Mouse (Mus musculus): Measurements from ENCODE around the gene Wdr26. TPM values are rescaled to one million over a fixed set of nuclear protein-coding genes. Genes with fewer than 3 reads are reported as not detected.

Gene Wdr26
- polyA plus RNA-seq, 1 experiment from 2014 or later = 25.9 TPM

- 39% methylated on average over 4 of the region's 4 CpGs for WGBS
- Histone ChIP-seq H3K36me3 (peaks cover 4% of the 10 kb centered on the region; the same call in 1 of the 2 replicates), H3K4me2 (0 out of 2 replicates have a peak overlapping the region, but pooled peaks have one; percentile 22), H3K4me3 (no peak overlapping the region), H3K27ac (replicated peaks) (peak overlapping the region; percentile 45; the same call in 1 of the 2 replicates), H3K27me3 (replicated peaks) (no peaks in the 10 kb centered on the region), H3K4me1 (peaks cover 37% of the 10 kb centered on the region), H3K9me3 (no peaks in the 10 kb centered on the region), H3K9ac (peak overlapping the region; percentile 30)
- ATAC-seq (ENCODE audit: extremely low read depth, insufficient number of reproducible peaks, low FRiP score, low TSS enrichment) = peak; percentile 30
These were observed 4.5 kb upstream of the Wdr26 start for GRCm38 (mm10) chr1:181216315-181216714.

- Histone ChIP-seq H3K4me1 (peaks cover 46% of the 10 kb centered on the region), H3K4me2 (no peak overlapping the region), H3K9ac (no peak overlapping the region), H3K9me3 (no peaks in the 10 kb centered on the region), H3K36me3 (peaks cover 4% of the 10 kb centered on the region; the same call in 1 of the 2 replicates), H3K4me3 (no peak overlapping the region), H3K27ac (replicated peaks) (no peak overlapping the region), H3K27me3 (replicated peaks) (no peaks in the 10 kb centered on the region)
- no peak for ATAC-seq (ENCODE audit: extremely low read depth, insufficient number of reproducible peaks, low FRiP score, low TSS enrichment)
- 82% methylated on average over 8 of the region's 8 CpGs for WGBS
These were observed 2.7 kb upstream of the Wdr26 start for GRCm38 (mm10) chr1:181214296-181215035.

DNA sequence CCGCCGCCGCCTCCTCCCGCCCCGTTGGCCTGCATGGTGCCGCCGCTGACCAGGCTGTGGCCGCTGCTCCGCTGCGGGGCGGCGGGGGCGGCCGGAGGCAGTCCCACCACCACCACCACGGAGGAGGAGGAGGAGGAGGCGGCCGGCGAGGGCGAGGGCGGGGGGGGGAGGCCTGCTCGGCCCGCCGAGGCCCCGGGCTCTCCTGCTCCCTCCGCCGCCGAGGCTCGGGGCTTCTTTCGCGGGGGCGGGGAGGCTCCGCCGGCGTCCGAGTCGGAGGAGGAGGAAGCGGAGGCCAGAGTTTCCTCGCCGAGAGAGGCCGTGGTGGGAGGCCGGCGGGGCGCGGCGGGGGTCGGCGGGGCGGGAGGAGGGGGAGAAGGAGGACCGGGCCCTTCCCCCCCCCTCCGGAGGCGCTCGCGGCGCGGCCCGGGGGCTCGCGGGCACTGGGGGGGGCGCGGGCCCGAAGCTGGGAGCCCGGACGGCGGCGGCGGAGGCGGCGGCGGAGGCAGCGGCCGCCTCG lies 340 bp downstream of the Wdr26 start:
- H3K4me3 ChIP-seq = peak overlapping the region; percentile 98
- H3K4me1 ChIP-seq = peaks cover 38% of the 10 kb centered on the region
- peak overlapping the region; percentile 91 for H3K4me2 ChIP-seq
- H3K36me3 ChIP-seq = peaks cover 24% of the 10 kb centered on the region
- no peaks in the 10 kb centered on the region for H3K27me3 ChIP-seq (replicated peaks)
- H3K27ac ChIP-seq (replicated peaks) = peak overlapping the region; percentile 97
- peak; percentile 47 for ATAC-seq (ENCODE audit: extremely low read depth, insufficient number of reproducible peaks, low FRiP score, low TSS enrichment)
- 0% methylated on average over 28 of the region's 72 CpGs for WGBS
- peak overlapping the region; percentile 100 for H3K9ac ChIP-seq
- no peaks in the 10 kb centered on the region for H3K9me3 ChIP-seq

- Histone ChIP-seq H3K4me2 (peak overlapping the region; percentile 91), H3K4me3 (peak overlapping the region; percentile 98), H3K27ac (replicated peaks) (peak overlapping the region; percentile 97), H3K4me1 (peaks cover 31% of the 10 kb centered on the region), H3K9me3 (no peaks in the 10 kb centered on the region), H3K36me3 (peaks cover 28% of the 10 kb centered on the region), H3K27me3 (replicated peaks) (no peaks in the 10 kb centered on the region), H3K9ac (peak overlapping the region; percentile 100)
- WGBS = under 1% methylated on average over 37 of the region's 56 CpGs
- ATAC-seq (ENCODE audit: extremely low read depth, insufficient number of reproducible peaks, low FRiP score, low TSS enrichment) = peak; percentile 29
These were observed 999 bp downstream of the Wdr26 start for GRCm38 (mm10) chr1:181210601-181211402.

DNA sequence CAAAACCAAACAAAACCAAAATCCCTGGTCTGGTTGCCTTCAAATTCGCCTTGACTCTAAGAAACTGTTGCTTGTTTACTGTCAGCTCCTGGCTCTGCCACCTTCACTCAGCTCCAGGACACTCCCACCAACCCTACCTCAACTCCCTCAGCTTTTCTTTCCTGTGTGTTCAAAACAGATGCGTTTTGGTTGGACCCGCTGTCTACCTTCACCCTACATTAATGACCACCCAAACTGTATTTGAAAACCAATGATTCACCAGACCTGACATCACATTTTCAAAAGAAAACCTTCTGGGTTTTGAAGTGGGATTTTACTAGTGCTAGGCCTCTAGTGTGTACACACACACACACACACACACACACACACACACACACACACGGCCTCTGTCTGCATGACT lies 1.7 kb downstream of the Wdr26 start:
- peaks cover 32% of the 10 kb centered on the region for H3K36me3 ChIP-seq
- WGBS = 8% methylated on average over 4 of the region's 4 CpGs
- H3K4me1 ChIP-seq = peaks cover 30% of the 10 kb centered on the region
- H3K4me3 ChIP-seq = peak overlapping the region; percentile 98
- ATAC-seq (ENCODE audit: extremely low read depth, insufficient number of reproducible peaks, low FRiP score, low TSS enrichment) = no peak
- peak overlapping the region; percentile 97 for H3K27ac ChIP-seq (replicated peaks)
- peak overlapping the region; percentile 91 for H3K4me2 ChIP-seq
- no peaks in the 10 kb centered on the region for H3K9me3 ChIP-seq
- no peaks in the 10 kb centered on the region for H3K27me3 ChIP-seq (replicated peaks)
- peak overlapping the region; percentile 100 for H3K9ac ChIP-seq

GRCm38 (mm10) chr1:181199446-181199845 lies 12.4 kb downstream of the Wdr26 start:
- Histone ChIP-seq H3K27me3 (replicated peaks) (no peaks in the 10 kb centered on the region), H3K9me3 (no peaks in the 10 kb centered on the region), H3K4me2 (no peak overlapping the region), H3K4me1 (no peaks in the 10 kb centered on the region), H3K27ac (replicated peaks) (no peak overlapping the region), H3K36me3 (peaks cover 89% of the 10 kb centered on the region), H3K9ac (no peak overlapping the region), H3K4me3 (no peak overlapping the region)
- 84% methylated on average over 4 of the region's 4 CpGs for WGBS
- ATAC-seq (ENCODE audit: extremely low read depth, insufficient number of reproducible peaks, low FRiP score, low TSS enrichment) = no peak

GRCm38 (mm10) chr1:181188925-181189324 lies 22.9 kb downstream of the Wdr26 start:
- no peak for ATAC-seq (ENCODE audit: extremely low read depth, insufficient number of reproducible peaks, low FRiP score, low TSS enrichment)
- no peaks in the 10 kb centered on the region for H3K4me1 ChIP-seq
- no peaks in the 10 kb centered on the region for H3K27me3 ChIP-seq (replicated peaks)
- no peak overlapping the region for H3K4me2 ChIP-seq
- no peaks in the 10 kb centered on the region for H3K9me3 ChIP-seq
- H3K27ac ChIP-seq (replicated peaks) = no peak overlapping the region
- peaks cover 95% of the 10 kb centered on the region for H3K36me3 ChIP-seq
- 77% methylated on average over 4 of the region's 4 CpGs for WGBS
- H3K4me3 ChIP-seq = no peak overlapping the region
- H3K9ac ChIP-seq = no peak overlapping the region

GRCm38 (mm10) chr1:181170210-181170609 lies 41.6 kb downstream of the Wdr26 start:
- H3K27ac ChIP-seq (replicated peaks) = no peak overlapping the region
- WGBS = 80% methylated on average over 8 of the region's 8 CpGs
- no peak overlapping the region for H3K9ac ChIP-seq
- H3K4me3 ChIP-seq = no peak overlapping the region
- H3K36me3 ChIP-seq = peaks cover 83% of the 10 kb centered on the region
- no peak for ATAC-seq (ENCODE audit: extremely low read depth, insufficient number of reproducible peaks, low FRiP score, low TSS enrichment)
- H3K9me3 ChIP-seq = no peaks in the 10 kb centered on the region
- H3K4me1 ChIP-seq = no peaks in the 10 kb centered on the region
- H3K27me3 ChIP-seq (replicated peaks) = no peaks in the 10 kb centered on the region
- H3K4me2 ChIP-seq = no peak overlapping the region

GRCm38 (mm10) chr1:181168377-181168776 lies 43.4 kb downstream of the Wdr26 start:
- no peaks in the 10 kb centered on the region for H3K9me3 ChIP-seq

DNA sequence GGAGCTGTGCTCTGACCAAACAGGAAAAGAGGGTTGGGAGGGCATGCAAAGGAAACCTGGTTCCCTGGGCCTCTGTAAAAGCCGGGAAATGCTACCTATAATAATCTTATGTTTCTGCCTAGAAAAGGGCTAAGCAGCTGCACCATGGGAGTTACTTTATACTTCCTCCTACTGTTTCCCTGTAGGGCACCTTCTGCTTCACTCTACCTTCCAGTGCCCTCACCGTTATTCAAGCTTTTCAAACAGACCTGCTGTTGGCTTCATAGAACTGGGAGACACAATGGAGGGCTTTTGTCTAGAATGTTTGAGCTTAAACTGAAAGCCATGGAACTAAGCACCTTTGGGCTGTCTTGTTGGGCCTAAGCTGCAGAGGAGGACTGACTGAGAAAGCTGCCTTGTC lies 44.0 kb downstream of the Wdr26 start:
- H3K4me1 ChIP-seq = no peaks in the 10 kb centered on the region
- ATAC-seq (ENCODE audit: extremely low read depth, insufficient number of reproducible peaks, low FRiP score, low TSS enrichment) = no peak
- no peaks in the 10 kb centered on the region for H3K27me3 ChIP-seq (replicated peaks)
- H3K36me3 ChIP-seq = peaks cover 91% of the 10 kb centered on the region
- 77% methylated on average over 2 of the region's 2 CpGs for WGBS
- H3K27ac ChIP-seq (replicated peaks) = no peak overlapping the region
- H3K4me3 ChIP-seq = no peak overlapping the region
- H3K9ac ChIP-seq = no peak overlapping the region
- H3K9me3 ChIP-seq = no peaks in the 10 kb centered on the region
- H3K4me2 ChIP-seq = no peak overlapping the region

More at GRCm38 (mm10) chr1:181168377-181168776, 43.4 kb downstream of the Wdr26 start:
- no peak overlapping the region for H3K9ac ChIP-seq
- ATAC-seq (ENCODE audit: extremely low read depth, insufficient number of reproducible peaks, low FRiP score, low TSS enrichment) = no peak
- no peaks in the 10 kb centered on the region for H3K27me3 ChIP-seq (replicated peaks)
- no peak overlapping the region for H3K4me2 ChIP-seq
- no peak overlapping the region for H3K4me3 ChIP-seq
- 69% methylated on average over 3 of the region's 3 CpGs for WGBS
- H3K27ac ChIP-seq (replicated peaks) = no peak overlapping the region
- H3K4me1 ChIP-seq = no peaks in the 10 kb centered on the region
- H3K36me3 ChIP-seq = peaks cover 88% of the 10 kb centered on the region

DNA sequence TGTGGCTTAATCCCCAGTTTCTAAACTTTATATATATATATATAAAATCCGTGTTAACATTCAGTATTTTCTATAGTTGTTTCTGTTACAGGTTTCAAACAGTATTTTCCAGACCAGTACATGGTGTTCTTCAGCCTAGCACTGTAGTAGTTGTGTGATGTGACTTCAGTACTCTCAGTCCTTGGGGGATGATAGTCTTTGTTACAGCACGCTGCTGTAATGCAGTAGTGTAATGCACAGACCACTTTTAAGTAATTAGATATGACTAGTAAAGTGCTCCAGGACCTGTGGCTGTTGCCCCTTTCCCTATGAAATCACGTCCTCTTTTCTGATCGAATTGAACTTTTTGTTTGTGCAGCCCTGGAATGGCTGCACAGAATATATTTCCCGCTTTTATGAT lies 60.3 kb downstream of the Wdr26 start:
- 38% methylated on average over 5 of the region's 5 CpGs for WGBS
- H3K4me2 ChIP-seq = peak overlapping the region; percentile 81
- H3K4me1 ChIP-seq = peaks cover 17% of the 10 kb centered on the region
- H3K9ac ChIP-seq = peak overlapping the region; percentile 97
- H3K27me3 ChIP-seq (replicated peaks) = no peaks in the 10 kb centered on the region
- no peaks in the 10 kb centered on the region for H3K9me3 ChIP-seq
- ATAC-seq (ENCODE audit: extremely low read depth, insufficient number of reproducible peaks, low FRiP score, low TSS enrichment) = no peak
- peak overlapping the region; percentile 94 for H3K4me3 ChIP-seq
- peaks cover 31% of the 10 kb centered on the region for H3K36me3 ChIP-seq
- peak overlapping the region; percentile 86 for H3K27ac ChIP-seq (replicated peaks)
